Mouse (Mus musculus): ENCODE results near the gene Itga2. TPM values are rescaled to one million over a fixed set of nuclear protein-coding genes. Genes with fewer than 3 reads are reported as not detected.

The Itga2 gene
- total and polyA plus RNA-seq, 3 experiments, result under 0.01 TPM; not detected in 2

DNA sequence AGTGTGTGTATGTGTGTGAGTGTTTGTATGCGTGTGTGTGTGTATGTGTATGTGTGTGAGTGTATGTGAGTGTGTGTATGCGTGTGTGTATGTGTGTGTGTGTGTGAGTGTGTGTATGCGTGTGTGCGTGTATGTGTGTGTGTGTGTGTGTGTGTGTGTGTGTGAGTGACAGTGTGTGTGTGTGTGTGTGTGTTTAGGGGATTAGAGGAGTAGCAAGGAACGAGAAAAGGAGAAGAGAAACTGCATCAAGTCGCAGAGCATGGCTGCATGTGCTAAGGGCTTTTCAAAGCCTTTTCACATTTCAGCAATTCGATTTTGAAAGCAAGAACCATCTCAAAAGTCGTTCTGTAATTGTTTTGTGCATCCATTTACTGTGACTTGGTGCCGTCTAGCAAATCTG, 21.3 kb downstream of the Itga2 start:
- no peak overlapping the region for H3K4me3 ChIP-seq (ENCODE audit: control insufficient read depth in 1 of 2, insufficient read depth in 1 of 2, low read depth in 2 of 2, low read length in 2 of 2)
- H3K27ac ChIP-seq (ENCODE audit: control insufficient read depth, low read depth, low read length), result no peak overlapping the region
- no peaks in the 10 kb centered on the region for H3K36me3 ChIP-seq (ENCODE audit: control insufficient read depth in 1 of 2, insufficient read depth in 2 of 2, low read length in 2 of 2)
- no peaks in the 10 kb centered on the region for H3K79me2 ChIP-seq (ENCODE audit: control insufficient read depth, insufficient read depth, low read length, poor library complexity)
- no peaks in the 10 kb centered on the region for H3K27me3 ChIP-seq (ENCODE audit: control insufficient read depth in 1 of 2, insufficient read depth in 2 of 2, low read length in 2 of 2)
- no peaks in the 10 kb centered on the region for H3K4me1 ChIP-seq (ENCODE audit: control insufficient read depth in 1 of 2, insufficient read depth in 2 of 2, low read length in 2 of 2)
- TF ChIP-seq GATA1 (IDR thresholded peaks at IDR 0.05; ENCODE audit: low read depth, low read length) (no peak), TAL1 (IDR thresholded peaks at IDR 0.05; ENCODE audit: low read length) (no peak), RCOR1 (IDR thresholded peaks at IDR 0.05; ENCODE audit: low read depth, low read length) (no peak), MEF2A (IDR thresholded peaks at IDR 0.05; ENCODE audit: extremely low read depth, insufficient replicate concordance, low read depth, low read length, poor library complexity, severe bottlenecking) (no peak), TBP (IDR thresholded peaks at IDR 0.05; ENCODE audit: low read depth, low read length) (no peak), KAT2A (conservative IDR thresholded peaks at IDR 0.05; ENCODE audit: low read depth, low read length) (no peak), MYC (IDR thresholded peaks at IDR 0.05; ENCODE audit: low read depth, low read length) (no peak), SMC3 (IDR thresholded peaks at IDR 0.05; ENCODE audit: low read depth, low read length) (no peak), USF2 (IDR thresholded peaks at IDR 0.05; ENCODE audit: borderline replicate concordance in 1 of 2, insufficient read depth in 1 of 2, low read depth in 1 of 2, low read length in 2 of 2) (no peak), SIN3A (IDR thresholded peaks at IDR 0.05; ENCODE audit: low read length) (no peak), USF1 (IDR thresholded peaks at IDR 0.05; ENCODE audit: low read depth, low read length) (no peak), MXI1 (IDR thresholded peaks at IDR 0.05; ENCODE audit: low read depth, low read length) (no peak)
- H3K9ac ChIP-seq (ENCODE audit: control insufficient read depth, low read depth, low read length, poor library complexity, severe bottlenecking), result no peak overlapping the region
- no peak for DNase-seq (ENCODE audit: low read depth, low spot score)
- no peaks in the 10 kb centered on the region for H3K9me3 ChIP-seq (replicated peaks; ENCODE audit: insufficient read depth, low read length)

- no peak overlapping the region for H3K4me3 ChIP-seq (ENCODE audit: control insufficient read depth in 1 of 2, insufficient read depth in 1 of 2, low read depth in 2 of 2, low read length in 2 of 2)
- H3K9me3 ChIP-seq (replicated peaks; ENCODE audit: insufficient read depth, low read length), result no peaks in the 10 kb centered on the region
- DNase-seq (ENCODE audit: low read depth, low spot score), result no peak
- H3K9ac ChIP-seq (ENCODE audit: control insufficient read depth, low read depth, low read length, poor library complexity, severe bottlenecking), result no peak overlapping the region
- no peaks in the 10 kb centered on the region for H3K36me3 ChIP-seq (ENCODE audit: control insufficient read depth in 1 of 2, insufficient read depth in 2 of 2, low read length in 2 of 2)
- TF ChIP-seq TCF12 (IDR thresholded peaks at IDR 0.05; ENCODE audit: low read depth, low read length) (no peak), POLR2AphosphoS5 (IDR thresholded peaks at IDR 0.05; ENCODE audit: borderline replicate concordance, low read depth, low read length) (no peak), CTCF (IDR thresholded peaks at IDR 0.05 in 2 of 3, conservative IDR thresholded peaks at IDR 0.05 in 1 of 3; ENCODE audit: control insufficient read depth in 1 of 3, insufficient read depth in 1 of 3, low read depth in 2 of 3, low read length in 3 of 3, poor library complexity in 1 of 3, severe bottlenecking in 1 of 3) (no peak), JUND (IDR thresholded peaks at IDR 0.05; ENCODE audit: low read depth, low read length) (no peak), SIN3A (IDR thresholded peaks at IDR 0.05; ENCODE audit: low read length) (no peak), E2F4 (IDR thresholded peaks at IDR 0.05; ENCODE audit: borderline replicate concordance, low read depth, low read length) (no peak), GATA1 (IDR thresholded peaks at IDR 0.05; ENCODE audit: low read depth, low read length) (no peak), POLR2AphosphoS2 (IDR thresholded peaks at IDR 0.05; ENCODE audit: low read length) (no peak), ETS1 (IDR thresholded peaks at IDR 0.05; ENCODE audit: low read depth, low read length) (no peak), EP300 (IDR thresholded peaks at IDR 0.05; ENCODE audit: low read depth in 1 of 2, low read length in 2 of 2) (no peak), ZMIZ1 (IDR thresholded peaks at IDR 0.05; ENCODE audit: low read depth, low read length) (no peak), MAX (IDR thresholded peaks at IDR 0.05; ENCODE audit: low read length) (no peak), CHD2 (IDR thresholded peaks at IDR 0.05; ENCODE audit: low read length) (no peak), TBP (IDR thresholded peaks at IDR 0.05; ENCODE audit: low read depth, low read length) (no peak)
- no peak overlapping the region for H3K27ac ChIP-seq (ENCODE audit: control insufficient read depth, low read depth, low read length)
- no peaks in the 10 kb centered on the region for H3K79me2 ChIP-seq (ENCODE audit: control insufficient read depth, insufficient read depth, low read length, poor library complexity)
- H3K4me1 ChIP-seq (ENCODE audit: control insufficient read depth in 1 of 2, insufficient read depth in 2 of 2, low read length in 2 of 2), result no peaks in the 10 kb centered on the region
- no peaks in the 10 kb centered on the region for H3K27me3 ChIP-seq (ENCODE audit: control insufficient read depth in 1 of 2, insufficient read depth in 2 of 2, low read length in 2 of 2)
These were observed 22.4 kb downstream of the Itga2 start for GRCm38 (mm10) chr13:114909514-114909913.

Measured in MEL (cell line).